Mouse (Mus musculus) embryonic facial prominence, embryonic 11.5 days (tissue): ENCODE measurements around the gene Fbxw11. TPM values are rescaled to one million over a fixed set of nuclear protein-coding genes. Genes with fewer than 3 reads are reported as not detected.
A peak's percentile ranks its signal among the peaks of the same experiment; 100 is the strongest.

Experiments
- ATAC-seq: fragments of 200-750 bp; cut with Nextera tagmentation; replicated peaks from 2 replicates; pipeline ENCODE4 v1.8.0; 2017; ENCODE audit warnings: low read depth; ENCODE audit not compliant: insufficient number of reproducible peaks, low FRiP score, low TSS enrichment
- DNase-seq: peaks from one replicate; pipeline ENCODE4 v3.0.0-alpha.2; 2015; ENCODE audit warnings: low spot score
- H3K27ac ChIP-seq: fragments of 300-500 bp; sonication (generic); replicated peaks from 2 replicates; pipeline ENCODE4 v1.5.1; 2014; ENCODE audit warnings: mild to moderate bottlenecking, low read depth, low read length, control low read depth
- H3K27me3 ChIP-seq: fragments of 300-500 bp; sonication (generic); 2 replicates; pipeline ENCODE4 v1.6.1; 2014; ENCODE audit warnings: mild to moderate bottlenecking, low read length, moderate library complexity, mixed read lengths; ENCODE audit not compliant: control insufficient read depth, insufficient read depth
- H3K36me3 ChIP-seq: fragments of 300-500 bp; sonication (generic); replicated peaks from 2 replicates; pipeline ENCODE4 v1.6.1; 2014; ENCODE audit warnings: low read depth, mild to moderate bottlenecking, low read length, moderate library complexity, mixed read lengths; ENCODE audit not compliant: control insufficient read depth, insufficient read depth
- H3K4me1 ChIP-seq: fragments of 300-500 bp; sonication (generic); 2 replicates; pipeline ENCODE4 v1.6.1; 2014; ENCODE audit warnings: low read length, mixed read lengths; ENCODE audit not compliant: control insufficient read depth, insufficient read depth
- H3K4me2 ChIP-seq: fragments of 300-500 bp; sonication (generic); 2 replicates; pipeline ENCODE4 v1.6.1; 2014; ENCODE audit warnings: low read depth, mild to moderate bottlenecking, control low read depth, low read length, moderate library complexity
- H3K4me3 ChIP-seq: fragments of 300-500 bp; sonication (generic); 2 replicates; pipeline ENCODE4 v1.5.1; 2014; ENCODE audit warnings: low read depth, low read length, control low read depth
- H3K9ac ChIP-seq: fragments of 300-500 bp; sonication (generic); replicated peaks from 2 replicates; pipeline ENCODE4 v1.6.1; 2014; ENCODE audit warnings: mild to moderate bottlenecking, control low read depth, low read length
- H3K9me3 ChIP-seq: fragments of 300-500 bp; sonication (generic); replicated peaks from 2 replicates; pipeline ENCODE4 v1.6.1; 2016; ENCODE audit warnings: mild to moderate bottlenecking, low read length, inconsistent platforms, mixed read lengths; ENCODE audit not compliant: control insufficient read depth
- WGBS: fragments of 180-500 bp; shearing (Covaris S2); extraction: QIAGEN DNeasy Blood & Tissue Kit; methylation state at CpG from one replicate; pipeline ENCODE4 v1.1.7; 2014; 5-methylcytosine and 5-hydroxymethylcytosine counted together
- polyA plus RNA-seq: library from polyadenylated mRNA; unstranded; fragments of >200 nt; fragmentation: Nextera tagmentation; extraction: Ambion mirVana; gene quantifications from 2 replicates; pipeline ENCODE4 v1.2.1, GENCODE M21; 2014

Gene Fbxw11
- polyA plus RNA-seq, 1 experiment from 2014 or later = 90.6 TPM

DNA sequence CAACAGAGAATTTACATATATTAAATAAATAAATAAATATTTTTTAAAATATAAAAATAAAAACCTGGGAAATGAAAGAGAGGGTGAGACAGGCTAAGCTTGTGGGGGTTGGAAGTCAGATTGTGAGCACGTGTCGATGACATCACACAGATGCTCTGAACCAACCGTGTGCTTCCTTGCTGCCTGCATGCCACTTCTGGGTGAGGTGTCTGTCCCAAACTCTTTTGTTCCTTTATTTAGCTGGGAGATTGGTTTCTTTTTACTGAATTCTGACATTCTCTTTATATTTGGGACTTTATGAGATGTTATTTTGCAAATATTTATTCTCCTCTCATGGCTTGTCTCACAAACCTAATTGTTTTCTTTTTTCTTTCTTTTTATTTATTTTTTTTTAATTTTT, 36.6 kb upstream of the Fbxw11 start:
- no peak overlapping the region for H3K9ac ChIP-seq
- H3K27me3 ChIP-seq = no peaks in the 10 kb centered on the region
- DNase-seq = no peak
- H3K4me1 ChIP-seq = no peaks in the 10 kb centered on the region; the same call in 1 of the 2 replicates
- H3K4me2 ChIP-seq = no peak overlapping the region
- H3K27ac ChIP-seq = no peak overlapping the region
- ATAC-seq = no peak
- H3K4me3 ChIP-seq = no peak overlapping the region
- no peaks in the 10 kb centered on the region for H3K9me3 ChIP-seq
- no peaks in the 10 kb centered on the region for H3K36me3 ChIP-seq
- WGBS = 83% methylated on average over 3 of the region's 3 CpGs

DNA sequence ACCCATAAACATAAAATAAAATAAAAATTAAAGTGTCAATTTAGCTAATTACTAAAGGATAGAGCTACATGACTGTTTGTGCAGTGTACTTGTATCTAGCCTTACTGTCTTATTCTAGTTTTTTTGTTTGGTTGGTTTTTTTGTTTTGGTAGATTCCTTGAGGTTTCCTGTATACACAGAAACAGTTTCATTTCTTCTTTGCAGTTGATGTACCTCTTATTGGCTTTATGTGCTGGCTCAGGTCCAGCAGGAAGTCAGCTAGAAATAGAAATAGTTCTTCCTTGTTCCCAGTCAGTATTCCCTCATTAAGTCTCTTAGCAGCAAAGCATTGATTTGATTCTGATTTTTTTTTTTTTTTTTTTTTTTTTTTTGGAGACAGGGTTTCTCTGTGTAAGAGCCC, 35.2 kb upstream of the Fbxw11 start:
- Histone ChIP-seq H3K27me3 (no peaks in the 10 kb centered on the region), H3K9me3 (no peaks in the 10 kb centered on the region), H3K36me3 (no peaks in the 10 kb centered on the region), H3K4me1 (no peaks in the 10 kb centered on the region; the same call in 1 of the 2 replicates), H3K4me2 (no peak overlapping the region), H3K27ac (no peak overlapping the region), H3K4me3 (no peak overlapping the region), H3K9ac (no peak overlapping the region)
- no peak for ATAC-seq
- no peak for DNase-seq

DNA sequence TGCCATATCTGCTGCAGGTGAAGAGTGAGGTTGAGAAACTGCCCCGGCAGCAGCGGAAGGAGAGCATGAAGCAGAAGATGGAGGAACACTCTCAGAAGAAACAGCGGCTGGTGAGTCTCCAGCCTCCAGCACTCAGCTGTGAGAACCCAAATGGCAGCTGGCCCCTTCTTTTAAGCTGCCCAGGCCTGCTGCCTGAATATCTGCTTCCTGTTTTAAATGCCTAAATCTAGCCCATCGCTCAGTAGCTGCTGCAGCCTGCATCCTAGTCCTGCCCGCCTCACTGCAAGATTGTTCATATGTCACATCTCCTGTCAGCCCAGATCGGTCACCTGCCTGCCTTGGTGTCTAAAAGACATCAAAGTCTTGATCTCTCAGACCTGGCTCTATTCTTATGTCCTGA, 31.9 kb upstream of the Fbxw11 start:
- Histone ChIP-seq H3K4me2 (no peak overlapping the region), H3K4me3 (no peak overlapping the region), H3K27ac (no peak overlapping the region), H3K27me3 (no peaks in the 10 kb centered on the region), H3K9me3 (no peaks in the 10 kb centered on the region), H3K4me1 (no peaks in the 10 kb centered on the region), H3K9ac (no peak overlapping the region), H3K36me3 (no peaks in the 10 kb centered on the region)
- ATAC-seq (no peak), DNase-seq (no peak)
- WGBS = 87% methylated on average over 6 of the region's 6 CpGs

DNA sequence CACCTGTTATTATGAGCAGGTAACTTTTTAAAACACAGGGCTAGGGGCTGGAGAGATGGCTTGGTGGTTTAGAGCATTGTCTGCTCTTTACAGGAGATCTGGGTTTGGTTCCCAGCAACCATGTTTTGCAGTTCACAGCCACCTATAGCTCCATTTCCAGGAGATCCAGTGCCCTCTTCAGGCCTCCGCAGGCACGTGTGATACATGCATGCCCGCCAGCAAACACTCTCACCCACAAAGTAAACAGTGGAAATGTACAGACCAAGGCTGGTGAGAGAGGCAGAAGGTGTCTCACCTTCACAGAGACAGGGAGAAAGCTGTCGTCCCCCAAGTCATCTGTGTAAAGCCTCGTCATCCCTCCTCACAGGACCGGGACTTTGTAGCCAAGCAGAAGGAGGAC, 30.2 kb upstream of the Fbxw11 start:
- 75% methylated on average over 6 of the region's 6 CpGs for WGBS
- Histone ChIP-seq H3K4me1 (no peaks in the 10 kb centered on the region), H3K9me3 (no peaks in the 10 kb centered on the region), H3K27me3 (no peaks in the 10 kb centered on the region), H3K4me3 (no peak overlapping the region), H3K27ac (no peak overlapping the region), H3K4me2 (no peak overlapping the region), H3K36me3 (no peaks in the 10 kb centered on the region), H3K9ac (no peak overlapping the region)
- ATAC-seq = no peak
- no peak for DNase-seq

DNA sequence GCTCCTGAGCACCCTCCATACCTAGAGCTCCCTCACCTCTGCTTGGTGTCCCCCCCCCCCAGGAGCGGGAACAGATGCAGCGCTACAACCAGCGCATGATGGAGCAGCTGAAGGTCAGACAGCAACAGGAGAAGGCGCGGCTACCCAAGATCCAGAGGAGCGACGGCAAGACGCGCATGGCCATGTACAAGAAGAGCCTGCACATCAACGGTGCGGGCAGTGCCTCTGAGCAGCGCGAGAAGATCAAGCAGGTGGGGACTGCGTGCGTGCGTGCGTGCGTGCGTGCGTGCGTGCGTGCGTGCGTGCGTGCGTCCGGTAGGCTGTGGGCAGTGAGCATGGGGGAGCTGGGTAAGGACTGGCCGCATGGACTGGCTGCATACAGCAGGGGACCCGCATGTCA, 28.1 kb upstream of the Fbxw11 start:
- no peak for DNase-seq
- Histone ChIP-seq H3K4me2 (no peak overlapping the region), H3K4me1 (no peaks in the 10 kb centered on the region; the same call in none of the 2 replicates), H3K4me3 (no peak overlapping the region), H3K9me3 (no peaks in the 10 kb centered on the region), H3K36me3 (no peaks in the 10 kb centered on the region), H3K27me3 (no peaks in the 10 kb centered on the region), H3K27ac (no peak overlapping the region), H3K9ac (no peak overlapping the region)
- 94% methylated on average over 29 of the region's 29 CpGs for WGBS
- no peak for ATAC-seq

DNA sequence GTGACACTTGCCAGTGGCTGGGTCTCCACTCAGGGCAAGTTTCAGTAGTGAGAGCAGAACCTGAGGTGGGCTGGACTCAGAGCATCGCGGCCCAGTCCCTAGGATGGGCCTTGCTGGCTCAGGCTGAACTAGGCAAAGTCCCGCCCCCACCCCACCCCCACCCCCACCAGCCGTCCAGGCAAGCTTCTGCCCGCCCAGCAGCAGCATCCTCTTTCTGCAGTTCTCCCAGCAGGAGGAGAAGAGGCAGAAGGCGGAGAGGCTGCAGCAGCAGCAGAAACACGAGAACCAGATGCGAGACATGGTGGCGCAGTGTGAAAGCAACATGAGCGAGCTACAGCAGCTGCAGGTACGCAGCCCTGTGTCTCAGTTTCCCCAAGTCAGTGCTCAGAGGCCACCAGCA, 27.0 kb upstream of the Fbxw11 start:
- no peaks in the 10 kb centered on the region for H3K9me3 ChIP-seq
- H3K27me3 ChIP-seq = no peaks in the 10 kb centered on the region
- peak overlapping the region; percentile 21; the same call in 1 of the 2 replicates for H3K4me2 ChIP-seq
- H3K36me3 ChIP-seq = no peaks in the 10 kb centered on the region
- H3K4me1 ChIP-seq = no peaks in the 10 kb centered on the region; the same call in none of the 2 replicates
- 13% methylated on average over 11 of the region's 11 CpGs for WGBS
- no peak overlapping the region for H3K27ac ChIP-seq
- DNase-seq (peak; percentile 43), ATAC-seq (no peak)
- H3K9ac ChIP-seq = no peak overlapping the region; the same call in 1 of the 2 replicates
- H3K4me3 ChIP-seq = no peak overlapping the region

DNA sequence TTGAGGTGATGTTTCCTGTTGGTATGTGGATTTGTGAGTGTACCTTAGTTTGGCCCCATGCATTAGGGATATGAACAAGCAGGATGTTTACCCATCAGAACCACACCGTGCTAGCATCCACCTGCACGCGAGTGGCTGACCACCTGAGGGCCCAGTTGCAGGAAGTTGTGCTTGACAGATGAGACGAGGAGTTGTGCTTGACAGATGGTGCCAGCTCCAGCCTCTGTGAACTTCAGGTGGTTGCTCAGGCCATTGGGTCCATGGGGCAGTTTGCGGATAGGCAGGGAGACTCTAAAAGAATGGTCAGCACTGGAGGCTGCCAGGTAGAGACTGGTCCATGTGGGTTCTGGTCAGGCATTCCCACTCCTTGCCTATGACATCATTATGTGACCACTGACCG, 26.4 kb upstream of the Fbxw11 start:
- no peaks in the 10 kb centered on the region for H3K9me3 ChIP-seq
- peak overlapping the region; percentile 21; the same call in 1 of the 2 replicates for H3K4me2 ChIP-seq
- no peak overlapping the region for H3K4me3 ChIP-seq
- H3K9ac ChIP-seq = no peak overlapping the region; the same call in 1 of the 2 replicates
- H3K4me1 ChIP-seq = no peaks in the 10 kb centered on the region; the same call in none of the 2 replicates
- H3K27ac ChIP-seq = no peak overlapping the region
- H3K36me3 ChIP-seq = no peaks in the 10 kb centered on the region
- H3K27me3 ChIP-seq = no peaks in the 10 kb centered on the region
- no peak for ATAC-seq
- DNase-seq = no peak
- 62% methylated on average over 6 of the region's 6 CpGs for WGBS

DNA sequence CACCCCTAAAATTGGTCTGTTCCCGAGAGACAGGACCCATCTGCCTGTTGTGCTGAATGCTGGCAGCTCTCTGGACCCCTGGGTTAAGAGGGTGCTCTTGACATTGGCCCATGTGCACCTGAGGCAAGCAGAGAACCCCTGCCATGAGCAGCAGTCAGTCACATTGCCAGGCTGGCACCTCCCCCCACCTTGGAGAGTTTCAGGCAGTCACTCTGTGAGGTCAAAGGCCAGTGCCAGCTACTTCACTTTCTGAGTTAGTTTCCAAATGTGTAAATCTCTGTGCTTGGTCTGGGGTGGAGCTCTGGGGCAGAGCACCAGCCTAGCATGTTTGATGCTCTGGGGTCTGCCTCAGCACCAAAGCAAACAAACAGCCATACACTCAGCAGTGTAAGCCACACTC, 24.5 kb upstream of the Fbxw11 start:
- DNase-seq = no peak
- ATAC-seq = no peak
- no peak overlapping the region for H3K27ac ChIP-seq

More for the DNA sequence above, 24.5 kb upstream of the Fbxw11 start:
- 67% methylated on average over 1 of the region's 1 CpGs for WGBS
- H3K9ac ChIP-seq = no peak overlapping the region
- H3K4me3 ChIP-seq = no peak overlapping the region
- H3K36me3 ChIP-seq = no peaks in the 10 kb centered on the region
- H3K9me3 ChIP-seq = no peaks in the 10 kb centered on the region
- no peaks in the 10 kb centered on the region; the same call in none of the 2 replicates for H3K4me1 ChIP-seq
- no peaks in the 10 kb centered on the region for H3K27me3 ChIP-seq
- H3K4me2 ChIP-seq = no peak overlapping the region
